8 mouse cellular contexts compared by ENCODE assay signal in genomic region chr11:24076127-24076650, GRCm38 (mm10). TPM values are rescaled to one million over a fixed set of nuclear protein-coding genes. Genes with fewer than 3 reads are reported as not detected.
DNase-seq lines count a peak whose midpoint lies in the region; ATAC-seq and TF ChIP-seq lines count a peak whose summit lies in the region.

No protein-coding gene starts in this region.

- 0 out of 2 replicates have a peak, but pooled peaks cover 14% of the 10 kb centered on the region for H3K4me1 ChIP-seq in heart, postnatal 0 days (ENCODE audit: control insufficient read depth, insufficient read depth)
- peaks cover 34% of the 10 kb centered on the region for H3K4me1 ChIP-seq in lung, embryonic 15.5 days
- H3K4me1 ChIP-seq in neural tube, embryonic 15.5 days: peaks cover 28% of the 10 kb centered on the region

- H3K27me3 ChIP-seq in heart, postnatal 0 days (ENCODE audit: control insufficient read depth, insufficient read depth, low read length): peaks cover 24% of the 10 kb centered on the region
- H3K27me3 ChIP-seq in lung, embryonic 15.5 days: peaks cover 35% of the 10 kb centered on the region
- H3K27me3 ChIP-seq in neural tube, embryonic 15.5 days (replicated peaks): no peaks in the 10 kb centered on the region

- no peaks in the 10 kb centered on the region for H3K36me3 ChIP-seq in heart, postnatal 0 days (replicated peaks; ENCODE audit: control insufficient read depth, insufficient read depth, low read length)
- H3K36me3 ChIP-seq in lung, embryonic 15.5 days: no peaks in the 10 kb centered on the region
- H3K36me3 ChIP-seq in neural tube, embryonic 15.5 days: no peaks in the 10 kb centered on the region

- no peaks in the 10 kb centered on the region for H3K9me3 ChIP-seq in heart, postnatal 0 days (replicated peaks; ENCODE audit: control insufficient read depth, low read length)
- no peaks in the 10 kb centered on the region for H3K9me3 ChIP-seq in lung, embryonic 15.5 days
- no peaks in the 10 kb centered on the region for H3K9me3 ChIP-seq in neural tube, embryonic 15.5 days (replicated peaks)

- ATAC-seq in activated CD4-positive, CD25-positive, alpha-beta regulatory T cell, adult 4 months: peak; percentile 44
- peak; percentile 63 for ATAC-seq in erythroblast, adult 5-6 weeks (replicated peaks; ENCODE audit: low FRiP score, poor library complexity, severe bottlenecking)
- peak; percentile 4; the same call in 1 of the 2 replicates for ATAC-seq in heart, postnatal 0 days (ENCODE audit: insufficient read depth, low read depth)
- ATAC-seq in lung, embryonic 15.5 days (ENCODE audit: borderline replicate concordance, extremely low read depth, low FRiP score, low TSS enrichment): peak; percentile 27; the same call in 1 of the 2 replicates
- peak; percentile 16 for ATAC-seq in neural tube, embryonic 15.5 days (ENCODE audit: low FRiP score)

- H3K4me2 ChIP-seq in heart, postnatal 0 days (ENCODE audit: low read depth, low read length): peak overlapping the region; percentile 98
- H3K4me2 ChIP-seq in lung, embryonic 15.5 days: peak overlapping the region; percentile 93
- H3K4me2 ChIP-seq in neural tube, embryonic 15.5 days: peak overlapping the region; percentile 97

- TF ChIP-seq CTCF in heart, postnatal 0 days (IDR thresholded peaks at IDR 0.05; ENCODE audit: low read depth): 0 out of 2 replicates have a peak, but pooled peaks have one; percentile 11

- DNase-seq in 416B (ENCODE audit: low read depth): peak; percentile 18
- peak; percentile 85 for DNase-seq in heart, postnatal 0 days (ENCODE audit: low spot score)
- peak; percentile 74 to 80 for DNase-seq in layer of hippocampus, adult 8-10 months (ENCODE audit: low spot score in 2 of 2)
- peak; percentile 43 for DNase-seq in testis, postnatal 14 days (ENCODE audit: low spot score)

- peak overlapping the region; percentile 70 for H3K4me3 ChIP-seq in heart, postnatal 0 days (ENCODE audit: low read depth, low read length)
- peak overlapping the region; percentile 71 for H3K4me3 ChIP-seq in lung, embryonic 15.5 days
- peak overlapping the region; percentile 70 for H3K4me3 ChIP-seq in neural tube, embryonic 15.5 days (replicated peaks)

- no peak for TF ChIP-seq EP300 in heart, postnatal 0 days (IDR thresholded peaks at IDR 0.05; ENCODE audit: low read depth)

- peak overlapping the region; percentile 77 for H3K9ac ChIP-seq in heart, postnatal 0 days (replicated peaks; ENCODE audit: low read depth, low read length)
- H3K9ac ChIP-seq in lung, embryonic 15.5 days: peak overlapping the region; percentile 72
- peak overlapping the region; percentile 87 for H3K9ac ChIP-seq in neural tube, embryonic 15.5 days (replicated peaks)

- WGBS in heart, postnatal 0 days: 0% methylated on average over 31 of the region's 32 CpGs
- under 1% methylated on average over 32 of the region's 32 CpGs for WGBS in lung, embryonic 15.5 days
- under 1% methylated on average over 32 of the region's 32 CpGs for WGBS in neural tube, embryonic 15.5 days

- H3K27ac ChIP-seq in heart, postnatal 0 days (ENCODE audit: low read depth): peak overlapping the region; percentile 84
- peak overlapping the region; percentile 94 for H3K27ac ChIP-seq in lung, embryonic 15.5 days
- H3K27ac ChIP-seq in neural tube, embryonic 15.5 days (replicated peaks): peak overlapping the region; percentile 96

RNA-seq across cellular contexts. Expression of gene A830031A19Rik, which starts 1.3 kb away (rescaled TPM):
- not detected for polyA plus RNA-seq in activated CD4-positive, CD25-positive, alpha-beta regulatory T cell, adult 4 months (2017; shearing (Covaris generic))
- total RNA-seq in erythroblast, adult 5-6 weeks (2015; ENCODE audit: low replicate concordance): not detected in 2 replicates
- total RNA-seq in erythroblast, adult 5-6 weeks (2017; ENCODE audit: low replicate concordance): 4.0 TPM in 1 of 2 replicates, not detected in the other
- total RNA-seq in heart, postnatal 0 days (2014; rRNA removed; ENCODE audit: low replicate concordance): not detected in 2 replicates
- not detected in 2 replicates for polyA plus RNA-seq in heart, postnatal 0 days (2015; fragmentation: Nextera tagmentation; extraction: Ambion mirVana)
- 1 to 10 TPM in 3 of 4 experiments, under 1 TPM in 1; 0.93 to 2.4 (median 1.6) TPM for total RNA-seq in layer of hippocampus, adult 8-10 months (2022)
- polyA plus RNA-seq in lung, embryonic 15.5 days (2015; fragmentation: Nextera tagmentation; extraction: Ambion mirVana): not detected in 2 replicates
- polyA plus RNA-seq in neural tube, embryonic 15.5 days (2015; fragmentation: Nextera tagmentation; extraction: Ambion mirVana): not detected in 2 replicates

RNA-seq across cellular contexts. Expression of gene Bcl11a, which starts 1.7 kb away (rescaled TPM):
- polyA plus RNA-seq in activated CD4-positive, CD25-positive, alpha-beta regulatory T cell, adult 4 months (2017; shearing (Covaris generic)): under 1 TPM; 0.37 to 0.96 TPM
- total RNA-seq in erythroblast, adult 5-6 weeks (2015; ENCODE audit: low replicate concordance): 11.1 and 25.5 TPM in 2 replicates
- total RNA-seq in erythroblast, adult 5-6 weeks (2017; ENCODE audit: low replicate concordance): 4.9 and 10.2 TPM in 2 replicates
- 4.1 and 7.1 TPM in 2 replicates for total RNA-seq in heart, postnatal 0 days (2014; rRNA removed; ENCODE audit: low replicate concordance)
- 7.4 and 8.2 TPM in 2 replicates for polyA plus RNA-seq in heart, postnatal 0 days (2015; fragmentation: Nextera tagmentation; extraction: Ambion mirVana)
- total RNA-seq in layer of hippocampus, adult 8-10 months (2022): 100 to 1,000 TPM; 103 to 118 (median 109) TPM
- 15.4 and 15.8 TPM in 2 replicates for polyA plus RNA-seq in lung, embryonic 15.5 days (2015; fragmentation: Nextera tagmentation; extraction: Ambion mirVana)
- polyA plus RNA-seq in neural tube, embryonic 15.5 days (2015; fragmentation: Nextera tagmentation; extraction: Ambion mirVana): 85.1 and 102 TPM in 2 replicates

Comparison
In these comparisons a context has a peak if more than half of its experiments do, and no peak if none do; other contexts are left out.
1. Peak in every context shown above with its lines: DNase-seq, ATAC-seq, H3K4me3 ChIP-seq and H3K27ac ChIP-seq.
2. DNase-seq: peak in every context shown above with its lines; median percentile 85 in heart, postnatal 0 days; 77 in layer of hippocampus, adult 8-10 months; 43 in testis, postnatal 14 days; 18 in 416B.
3. ATAC-seq: peak in every context shown above with its lines; median percentile 63 in erythroblast, adult 5-6 weeks; 44 in activated CD4-positive, CD25-positive, alpha-beta regulatory T cell, adult 4 months; 27 in lung, embryonic 15.5 days; 16 in neural tube, embryonic 15.5 days; 4 in heart, postnatal 0 days.